Mouse (Mus musculus) midbrain, postnatal 0 days (tissue): ENCODE data around the gene Pon2. TPM values are rescaled to one million over a fixed set of nuclear protein-coding genes. Genes with fewer than 3 reads are reported as not detected.

Experiments used
- ATAC-seq: fragments of 200-750 bp; cut with Nextera tagmentation; 2 replicates; pipeline ENCODE4 v1.8.0; 2017; ENCODE audit warnings: moderate number of reproducible peaks, mild to moderate bottlenecking, moderate TSS enrichment, moderate library complexity; ENCODE audit not compliant: low FRiP score
- DNase-seq: peaks from one replicate; pipeline ENCODE4 v3.0.0-alpha.2; 2015; ENCODE audit warnings: low spot score
- H3K27ac ChIP-seq: fragments of 300-500 bp; sonication (generic); 2 replicates; pipeline ENCODE4 v1.5.1; 2014; ENCODE audit warnings: low read depth, mild to moderate bottlenecking, low read length, mixed read lengths
- H3K27me3 ChIP-seq: fragments of 300-500 bp; sonication (generic); 2 replicates; pipeline ENCODE4 v1.6.1; 2014; ENCODE audit warnings: low read length, control low read depth, mixed read lengths; ENCODE audit not compliant: insufficient read depth
- H3K36me3 ChIP-seq: fragments of 300-500 bp; sonication (generic); 2 replicates; pipeline ENCODE4 v1.6.1; 2014; ENCODE audit warnings: low read length, control low read depth, mixed read lengths; ENCODE audit not compliant: insufficient read depth
- H3K4me1 ChIP-seq: fragments of 300-500 bp; sonication (generic); 2 replicates; pipeline ENCODE4 v1.6.1; 2014; ENCODE audit warnings: mild to moderate bottlenecking, control low read depth, antibody characterized with exemption, low read length, mixed read lengths; ENCODE audit not compliant: insufficient read depth
- H3K4me2 ChIP-seq: fragments of 300-500 bp; sonication (generic); 2 replicates; pipeline ENCODE4 v1.6.1; 2014; ENCODE audit warnings: low read depth, mild to moderate bottlenecking, low read length, mixed read lengths; ENCODE audit not compliant: poor library complexity, severe bottlenecking
- H3K4me3 ChIP-seq: fragments of 300-500 bp; sonication (generic); 2 replicates; pipeline ENCODE4 v1.5.1; 2014; ENCODE audit warnings: low read depth, mild to moderate bottlenecking, low read length, moderate library complexity
- H3K9ac ChIP-seq: fragments of 300-500 bp; sonication (generic); replicated peaks from 2 replicates; pipeline ENCODE4 v1.6.1; 2014; ENCODE audit warnings: mild to moderate bottlenecking, low read length, moderate library complexity, mixed read lengths; ENCODE audit not compliant: poor library complexity, severe bottlenecking
- H3K9me3 ChIP-seq: fragments of 300-500 bp; sonication (generic); 2 replicates; pipeline ENCODE4 v1.6.1; 2016; ENCODE audit warnings: low read length, control low read depth
- CTCF ChIP-seq: IDR thresholded peaks from 2 replicates; pipeline ENCODE4 v1.5.1; 2016; ENCODE audit warnings: antibody characterized with exemption, mild to moderate bottlenecking
- WGBS: fragments of 180-500 bp; shearing (Covaris S2); extraction: QIAGEN DNeasy Blood & Tissue Kit; methylation state at CpG from one replicate; pipeline ENCODE4 v1.1.7; 2014; 5-methylcytosine and 5-hydroxymethylcytosine counted together
- polyA plus RNA-seq: library from polyadenylated mRNA; unstranded; fragments of >200 nt; fragmentation: Nextera tagmentation; extraction: Ambion mirVana; gene quantifications from 2 replicates; pipeline ENCODE4 v1.2.1, GENCODE M21; 2015
- total RNA-seq: library from RNA; depleted of rRNA; stranded (reverse); fragments of >200 nt; gene quantifications from 2 replicates; pipeline ENCODE4 v1.2.3, GENCODE M21; 2014

Gene Pon2
- total and polyA plus RNA-seq, 2 experiments from 2014 or later: 21.1 to 30.8 TPM

GRCm38 (mm10) chr6:5310491-5310890 lies 12.2 kb upstream of the Pon2 start:
- no peak overlapping the region for H3K4me3 ChIP-seq
- 88% methylated on average over 3 of the region's 3 CpGs for WGBS
- no peak for DNase-seq

GRCm38 (mm10) chr6:5309595-5310197 lies 11.4 kb upstream of the Pon2 start:
- TF ChIP-seq CTCF: no peak
- Histone ChIP-seq H3K4me2 (no peak overlapping the region), H3K27ac (no peak overlapping the region), H3K4me1 (no peaks in the 10 kb centered on the region), H3K36me3 (no peaks in the 10 kb centered on the region), H3K9ac (no peak overlapping the region), H3K4me3 (no peak overlapping the region), H3K27me3 (no peaks in the 10 kb centered on the region), H3K9me3 (no peaks in the 10 kb centered on the region)
- ATAC-seq: no peak
- DNase-seq: no peak
- WGBS: 56% methylated on average over 7 of the region's 7 CpGs

More at GRCm38 (mm10) chr6:5310491-5310890, 12.2 kb upstream of the Pon2 start:
- no peak for ATAC-seq
- no peaks in the 10 kb centered on the region for H3K27me3 ChIP-seq
- no peak for TF ChIP-seq CTCF
- H3K27ac ChIP-seq: no peak overlapping the region
- H3K9ac ChIP-seq: no peak overlapping the region
- no peaks in the 10 kb centered on the region for H3K4me1 ChIP-seq
- H3K9me3 ChIP-seq: no peaks in the 10 kb centered on the region
- no peaks in the 10 kb centered on the region for H3K36me3 ChIP-seq
- H3K4me2 ChIP-seq: no peak overlapping the region

- Histone ChIP-seq H3K4me3 (no peak overlapping the region), H3K27me3 (no peaks in the 10 kb centered on the region), H3K4me2 (no peak overlapping the region), H3K4me1 (no peaks in the 10 kb centered on the region), H3K27ac (no peak overlapping the region), H3K9ac (no peak overlapping the region), H3K9me3 (no peaks in the 10 kb centered on the region), H3K36me3 (no peaks in the 10 kb centered on the region)
- 71% methylated on average over 3 of the region's 3 CpGs for WGBS
- ATAC-seq (no peak), DNase-seq (no peak)
- no peak for TF ChIP-seq CTCF
These were observed 7.7 kb upstream of the Pon2 start for GRCm38 (mm10) chr6:5305926-5306325.

GRCm38 (mm10) chr6:5304956-5305355 lies 6.7 kb upstream of the Pon2 start:
- DNase-seq (no peak), ATAC-seq (no peak)
- no peak for TF ChIP-seq CTCF
- Histone ChIP-seq H3K36me3 (no peaks in the 10 kb centered on the region), H3K4me2 (no peak overlapping the region), H3K9me3 (no peaks in the 10 kb centered on the region), H3K9ac (no peak overlapping the region), H3K4me1 (no peaks in the 10 kb centered on the region), H3K27me3 (no peaks in the 10 kb centered on the region), H3K27ac (no peak overlapping the region), H3K4me3 (no peak overlapping the region)
- 87% methylated on average over 8 of the region's 8 CpGs for WGBS

GRCm38 (mm10) chr6:5300629-5301028 lies 2.4 kb upstream of the Pon2 start:
- Histone ChIP-seq H3K4me2 (no peak overlapping the region), H3K36me3 (no peaks in the 10 kb centered on the region), H3K9me3 (no peaks in the 10 kb centered on the region), H3K4me1 (no peaks in the 10 kb centered on the region), H3K27me3 (peaks cover 6% of the 10 kb centered on the region; the same call in 1 of the 2 replicates), H3K4me3 (no peak overlapping the region), H3K9ac (no peak overlapping the region), H3K27ac (no peak overlapping the region)
- TF ChIP-seq CTCF: no peak
- ATAC-seq (no peak), DNase-seq (no peak)
- WGBS: 94% methylated on average over 8 of the region's 8 CpGs

GRCm38 (mm10) chr6:5299561-5299960 lies 1.3 kb upstream of the Pon2 start:
- Histone ChIP-seq H3K4me3 (no peak overlapping the region), H3K27ac (no peak overlapping the region), H3K36me3 (no peaks in the 10 kb centered on the region), H3K4me1 (no peaks in the 10 kb centered on the region), H3K9ac (no peak overlapping the region), H3K4me2 (no peak overlapping the region), H3K27me3 (peaks cover 6% of the 10 kb centered on the region; the same call in 1 of the 2 replicates), H3K9me3 (no peaks in the 10 kb centered on the region)
- 68% methylated on average over 5 of the region's 5 CpGs for WGBS
- DNase-seq: no peak
- no peak for ATAC-seq
- TF ChIP-seq CTCF: no peak
